Mouse (Mus musculus) testis, adult 2 months (tissue): ENCODE data around the gene Syn3.

Source experiments
- CTCF ChIP-seq: fragments of 200-500 bp; IDR thresholded peaks from 2 replicates; pipeline ENCODE4 v1.5.1; 2012; ENCODE audit warnings: low read depth, mild to moderate bottlenecking, inconsistent platforms, low read length, moderate library complexity; ENCODE audit not compliant: control insufficient read depth, insufficient read depth, insufficient replicate concordance
- POLR2A ChIP-seq: fragments of 200-500 bp; IDR thresholded peaks from 2 replicates; pipeline ENCODE4 v1.6.1; 2012; ENCODE audit warnings: low read depth, mild to moderate bottlenecking, inconsistent platforms, low read length, moderate library complexity; ENCODE audit not compliant: control insufficient read depth

- TF ChIP-seq CTCF: no peak
- TF ChIP-seq POLR2A: no peak
Measured at GRCm38 (mm10) chr10:86406952-86407351, 91.7 kb downstream of the Syn3 start.
